Mouse (Mus musculus) cerebellum, adult 9-11 months (tissue): ENCODE results near the gene Desi1.

Source experiments
- DNase-seq: peaks from one replicate; pipeline ENCODE4 v3.0.0; 2022

The Desi1 gene

GRCm38 (mm10) chr15:81964980-81965545, 68.6 kb downstream of the Desi1 start:
- no peak for DNase-seq

DNA sequence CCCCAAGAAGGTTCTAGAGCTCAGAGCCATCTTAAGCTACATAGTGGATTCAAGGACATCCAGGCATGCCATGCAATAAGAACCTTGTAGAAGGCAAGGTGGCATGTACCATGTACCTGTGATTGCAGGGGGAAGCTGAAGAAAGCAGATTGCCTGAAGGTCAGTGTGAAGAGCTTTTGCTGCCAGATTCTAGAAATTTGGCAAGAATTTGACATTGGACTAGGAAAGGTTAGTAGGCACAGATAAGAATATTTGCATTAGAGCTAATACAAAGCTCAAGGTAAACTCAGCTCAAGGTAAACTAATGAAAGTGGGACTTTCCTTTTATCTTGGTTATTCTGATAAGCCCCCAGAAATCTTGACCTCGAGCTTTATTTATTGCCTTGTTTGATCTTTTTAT, 69.4 kb downstream of the Desi1 start:
- no peak for DNase-seq

DNA sequence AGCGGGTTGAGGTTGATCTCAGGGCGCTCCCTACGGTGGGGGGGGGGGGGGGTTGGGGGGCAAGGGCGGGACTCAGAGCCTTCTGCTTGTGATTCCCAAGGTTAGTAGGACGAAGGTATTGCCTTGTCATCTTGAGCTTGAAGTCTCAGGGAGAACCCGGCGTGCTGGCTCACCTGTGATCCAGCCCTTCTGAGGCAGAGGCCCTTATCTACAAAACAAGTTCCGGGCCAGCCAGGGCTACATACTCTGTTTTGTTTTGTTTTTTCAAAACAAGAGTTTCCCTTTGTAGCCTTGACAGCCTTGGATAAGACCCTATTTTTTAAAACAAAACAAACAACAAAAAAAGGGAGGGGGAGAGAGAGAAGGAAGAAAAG, 72.6 kb downstream of the Desi1 start:
- no peak for DNase-seq

GRCm38 (mm10) chr15:81960171-81961077, 73.2 kb downstream of the Desi1 start, which contains the start of gene Pmm1:
TSS of gene Pmm1 (minus strand) at chr15:81960930.
- peak; percentile 99 for DNase-seq

DNA sequence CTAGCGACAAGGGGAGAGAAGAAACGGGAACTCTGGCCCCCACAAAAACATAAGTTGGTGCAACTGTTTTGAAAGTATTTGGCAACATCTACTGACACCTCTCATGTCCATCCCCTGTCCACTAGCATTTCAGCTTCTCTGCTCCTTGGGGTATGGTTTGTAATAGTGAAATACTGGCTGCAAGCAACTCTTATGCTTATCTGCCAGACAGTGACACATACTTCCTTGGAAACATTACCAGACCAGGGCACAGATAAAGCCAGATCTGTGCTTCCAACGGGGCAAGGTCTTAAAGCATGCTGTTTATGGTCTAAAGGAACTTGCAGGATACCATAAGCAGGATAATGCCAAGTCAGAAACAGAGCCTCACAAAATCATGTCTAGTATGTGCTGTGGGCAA, 74.8 kb downstream of the Desi1 start:
- peak; percentile 16 for DNase-seq

DNA sequence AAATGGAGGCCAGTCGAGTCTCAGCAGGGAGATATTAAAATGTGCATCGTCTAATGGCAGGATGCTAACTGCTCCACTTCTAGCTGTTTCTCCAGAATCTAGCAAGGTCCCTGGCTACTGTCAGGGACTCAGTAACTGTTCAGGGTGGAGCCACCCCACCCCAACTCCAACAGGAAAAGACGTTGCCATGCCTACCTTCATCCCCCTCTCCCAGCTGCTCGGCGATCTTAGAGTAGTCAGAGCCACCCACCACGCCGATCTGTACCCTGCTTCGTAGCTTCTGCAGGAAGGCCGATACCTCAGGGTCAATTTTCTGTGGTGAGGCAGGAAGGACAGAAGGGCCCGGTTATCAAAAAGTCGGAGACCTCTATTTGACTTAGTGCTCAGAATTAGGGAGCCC, 76.1 kb downstream of the Desi1 start:
- DNase-seq, result no peak

GRCm38 (mm10) chr15:81956457-81956856, 77.2 kb downstream of the Desi1 start:
- DNase-seq, result peak; percentile 62

DNA sequence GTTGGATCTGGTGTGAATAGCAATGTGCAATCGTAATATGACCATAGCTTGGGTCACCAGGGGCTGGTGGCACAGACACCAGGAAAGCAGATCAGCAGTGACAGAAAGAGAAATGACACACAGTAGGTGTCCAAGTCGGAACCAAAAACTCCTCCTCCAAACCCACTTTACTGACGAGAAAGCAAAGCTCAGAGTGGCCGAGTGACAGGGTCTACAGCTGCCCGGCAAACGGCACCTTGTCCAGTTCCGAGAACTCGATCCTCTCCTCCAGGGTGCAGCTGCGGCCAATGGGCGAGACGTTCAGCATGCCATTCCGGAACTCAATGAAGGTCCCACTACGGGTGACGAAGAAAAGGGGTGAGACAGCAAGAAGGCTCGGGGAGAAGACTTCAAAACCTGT, 78.2 kb downstream of the Desi1 start:
- peak; percentile 31 for DNase-seq

DNA sequence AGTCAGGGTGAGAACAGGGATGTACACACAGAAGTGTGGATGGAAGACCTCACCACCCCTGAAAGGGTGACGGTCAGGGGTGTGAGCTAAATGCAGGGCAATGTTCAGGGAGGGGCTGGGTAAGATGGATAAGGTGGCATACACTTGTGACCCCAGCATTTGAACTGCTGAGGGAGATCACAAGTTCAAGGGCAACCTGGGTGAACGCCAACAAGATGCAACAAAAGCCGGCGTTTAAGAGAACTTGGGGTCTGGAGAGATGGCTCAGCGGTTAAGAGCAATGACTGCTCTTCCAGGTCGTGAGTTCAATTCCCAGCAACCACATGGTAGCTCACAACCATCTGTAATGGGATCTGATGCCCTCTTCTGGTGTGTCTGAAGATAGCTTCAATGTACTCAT, 78.9 kb downstream of the Desi1 start:
- DNase-seq, result no peak

DNA sequence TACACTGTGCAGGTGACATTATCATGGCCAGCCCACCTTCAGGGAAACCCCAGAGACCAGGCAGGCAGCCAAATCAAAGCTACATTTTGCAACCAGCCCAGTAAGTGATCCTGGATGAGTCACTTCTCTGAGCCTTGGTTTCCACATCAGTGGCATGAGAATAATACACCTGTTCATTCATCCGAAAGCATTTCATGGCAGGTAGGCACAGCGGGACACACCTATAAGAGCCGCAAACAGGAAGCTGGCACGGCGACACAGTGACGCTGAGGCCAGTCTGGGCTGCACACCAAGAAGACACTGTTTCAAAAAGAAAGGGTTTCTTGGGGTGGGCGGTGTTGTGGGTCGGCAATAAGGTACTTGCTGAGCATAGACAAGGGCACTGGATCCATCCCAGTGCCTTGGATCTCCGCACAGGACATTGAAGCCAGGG, 79.5 kb downstream of the Desi1 start:
- peak; percentile 68 for DNase-seq

DNA sequence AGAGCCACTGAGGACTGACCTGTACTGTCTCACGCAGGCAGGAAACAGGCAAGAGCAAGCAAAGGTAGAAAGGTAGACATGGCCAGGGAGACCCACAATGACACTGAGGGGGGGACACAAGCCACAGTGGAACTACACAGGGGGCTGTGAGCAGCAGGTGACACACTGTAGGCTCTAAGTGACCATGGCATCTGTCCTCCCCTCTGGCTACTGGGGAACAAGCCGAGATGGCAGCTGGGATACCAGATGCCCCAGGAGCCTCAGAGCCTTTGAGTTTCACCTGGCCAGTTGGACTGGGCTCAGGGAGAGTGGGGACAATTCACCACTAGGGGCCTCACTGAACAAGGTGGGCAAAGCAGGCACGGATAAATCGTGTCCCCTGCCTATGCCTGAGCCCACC, 81.4 kb downstream of the Desi1 start:
- DNase-seq, result peak; percentile 44

GRCm38 (mm10) chr15:81951159-81951558, 82.5 kb downstream of the Desi1 start:
- peak; percentile 21 for DNase-seq

DNA sequence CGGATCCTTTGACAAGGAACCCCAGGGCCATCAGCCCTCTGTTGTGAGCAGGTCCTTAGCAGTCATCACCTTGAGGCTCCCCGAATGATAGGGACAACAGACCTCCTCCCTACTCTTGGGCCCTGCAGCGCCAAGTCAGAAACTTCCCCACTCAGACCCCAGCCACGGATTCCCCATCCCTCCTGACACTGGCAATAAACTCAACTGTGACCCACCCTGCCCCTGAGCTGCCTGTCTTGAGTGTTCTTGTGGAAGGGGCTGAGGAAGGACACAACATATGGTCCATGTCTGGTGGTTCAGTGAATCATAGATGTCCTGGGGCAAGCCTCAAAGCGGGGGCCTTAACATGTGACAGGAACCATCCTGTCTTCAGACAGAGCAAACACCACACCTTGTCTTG, 82.9 kb downstream of the Desi1 start:
- DNase-seq, result no peak

- peak; percentile 15 for DNase-seq
Observed at GRCm38 (mm10) chr15:81949476-81950131, 84.1 kb downstream of the Desi1 start.

GRCm38 (mm10) chr15:81949076-81949475, 84.6 kb downstream of the Desi1 start:
- DNase-seq, result peak; percentile 32

DNA sequence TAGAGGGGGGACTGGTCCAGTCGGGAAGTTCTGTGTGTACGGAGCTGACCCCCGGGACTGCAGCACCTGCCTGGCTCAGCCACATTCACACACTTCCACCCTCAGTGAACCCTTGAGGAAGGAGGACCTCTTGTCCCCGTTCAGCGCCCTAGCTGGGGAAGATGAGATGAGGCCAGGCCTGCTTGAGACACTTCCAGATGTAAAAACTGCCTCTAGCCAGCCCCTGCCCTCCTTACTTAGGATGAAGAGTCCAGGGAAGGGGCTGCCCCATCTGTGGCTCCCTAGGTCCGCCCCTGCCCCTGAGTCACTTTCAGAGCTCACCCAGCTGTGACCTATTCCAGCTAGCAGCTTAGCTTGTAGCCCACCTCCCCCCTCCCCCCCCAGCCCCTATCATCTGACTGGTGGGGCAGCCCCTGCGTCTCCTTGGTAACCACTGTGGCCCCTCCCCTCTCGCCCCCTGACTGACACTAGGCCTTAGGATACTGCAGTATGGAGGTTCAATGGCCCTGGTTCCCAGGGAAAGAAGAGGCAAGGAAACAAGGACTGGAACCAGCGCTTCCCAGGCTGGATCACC, 90.4 kb downstream of the Desi1 start:
- DNase-seq, result peak; percentile 19
